Mouse (Mus musculus): ENCODE results near the gene 1520401A03Rik. TPM values are rescaled to one million over a fixed set of nuclear protein-coding genes. Genes with fewer than 3 reads are reported as not detected.

1520401A03Rik gene
- total and polyA plus RNA-seq, 3 experiments, result 0.08 TPM; not detected in 2

DNA sequence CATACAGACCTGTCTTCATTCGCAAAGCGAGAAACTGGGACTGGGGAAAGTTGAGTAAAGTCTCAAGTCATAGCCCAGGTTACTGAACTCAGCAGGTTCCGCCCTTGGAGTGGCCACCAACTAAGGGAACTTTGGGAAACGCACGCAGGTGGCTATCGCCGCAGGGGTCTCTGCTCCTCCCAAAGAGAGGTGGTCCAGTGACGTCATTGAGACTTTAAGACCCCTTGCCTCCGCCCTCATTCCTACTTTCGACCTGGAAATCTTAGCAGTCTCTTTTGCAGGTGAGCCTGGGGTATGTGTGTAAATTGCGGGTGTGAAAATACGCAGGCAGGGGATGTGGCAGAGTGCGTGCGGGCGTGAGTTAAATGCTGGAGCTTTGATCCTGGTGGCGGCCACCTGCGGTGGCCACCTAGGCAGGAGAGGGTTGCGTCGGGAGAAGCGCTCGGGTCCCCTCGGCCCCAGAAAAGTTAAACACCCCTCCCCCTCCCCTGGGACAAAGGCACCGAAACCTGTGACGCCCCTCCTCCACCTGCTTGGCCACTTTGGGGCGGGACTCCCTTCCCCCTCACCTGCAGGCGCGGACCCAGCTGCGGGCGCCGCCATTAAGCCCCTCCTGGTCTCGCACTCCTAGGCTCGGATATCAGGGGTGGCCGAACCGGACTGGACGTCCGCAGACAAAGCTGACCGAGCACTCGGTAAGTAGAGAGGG lies 43.3 kb downstream of the 1520401A03Rik start, which contains the start of gene Cldn6:
Cldn6 (plus strand) TSS at position 123 of the 709 bp plus-strand sequence.
- H3K27me3 ChIP-seq (replicated peaks), result peaks cover 75% of the 10 kb centered on the region
- no peak within 1 kb of the TSS; the same call in 1 of the 2 replicates for H3K4me2 ChIP-seq (ENCODE audit: insufficient read depth, low read depth, poor library complexity, severe bottlenecking)
- DNase-seq (ENCODE audit: extremely low read depth), result no peak
- H3K79me2 ChIP-seq (replicated peaks; ENCODE audit: control insufficient read depth, extremely low read depth, insufficient read depth, poor library complexity, severe bottlenecking), result no peaks in the 10 kb centered on the region
- in situ Hi-C loops (cut with MboI; ENCODE audit: low pct_ligation_motif_present, low pct_unique_long_range_greater_than_20kb, low sequenced_read_pairs), result loop anchor here (10.0 kb wide), 1 partner anchor 46 kb away; the partner anchor contains the start of genes 1520401A03Rik and Pkmyt1
- TF ChIP-seq ZKSCAN1 (IDR thresholded peaks at IDR 0.05; ENCODE audit: borderline replicate concordance, low read depth, low read length), result no peak
- no peak for TF ChIP-seq MEF2A (IDR thresholded peaks at IDR 0.05; ENCODE audit: borderline replicate concordance, low read depth, low read length)
- no peak for TF ChIP-seq CHD2 (IDR thresholded peaks at IDR 0.05; ENCODE audit: low read length)
- TF ChIP-seq ZMIZ1 (IDR thresholded peaks at IDR 0.05; ENCODE audit: low read depth, low read length), result no peak
- TF ChIP-seq KAT2A (IDR thresholded peaks at IDR 0.05; ENCODE audit: insufficient replicate concordance, low read length), result no peak
- no peaks in the 10 kb centered on the region for H3K36me3 ChIP-seq (replicated peaks in 1 of 2; ENCODE audit: control insufficient read depth in 1 of 2, insufficient read depth in 1 of 2, low read length in 1 of 2)
- dilution Hi-C loops (cut with MboI; ENCODE audit: extremely low pct_ligation_motif_present, extremely low pct_unique_long_range_greater_than_20kb, low sequenced_read_pairs), result no loop called here
- H3K9ac ChIP-seq (ENCODE audit: insufficient read depth, low read depth), result no peak within 1 kb of the TSS
- H3K9me3 ChIP-seq (replicated peaks; ENCODE audit: low read length), result no peaks in the 10 kb centered on the region
- H3K4me1 ChIP-seq (ENCODE audit: control insufficient read depth in 1 of 2, insufficient read depth in 2 of 2), result peaks cover 18 to 41% of the 10 kb centered on the region in 2 experiments
- H3K27ac ChIP-seq (ENCODE audit: insufficient read depth, low read depth), result no peak within 1 kb of the TSS
- H3K4me3 ChIP-seq (replicated peaks in 1 of 3; ENCODE audit: low read depth in 2 of 3, low read length in 2 of 3, poor library complexity in 1 of 3), result no peak within 1 kb of the TSS

DNA sequence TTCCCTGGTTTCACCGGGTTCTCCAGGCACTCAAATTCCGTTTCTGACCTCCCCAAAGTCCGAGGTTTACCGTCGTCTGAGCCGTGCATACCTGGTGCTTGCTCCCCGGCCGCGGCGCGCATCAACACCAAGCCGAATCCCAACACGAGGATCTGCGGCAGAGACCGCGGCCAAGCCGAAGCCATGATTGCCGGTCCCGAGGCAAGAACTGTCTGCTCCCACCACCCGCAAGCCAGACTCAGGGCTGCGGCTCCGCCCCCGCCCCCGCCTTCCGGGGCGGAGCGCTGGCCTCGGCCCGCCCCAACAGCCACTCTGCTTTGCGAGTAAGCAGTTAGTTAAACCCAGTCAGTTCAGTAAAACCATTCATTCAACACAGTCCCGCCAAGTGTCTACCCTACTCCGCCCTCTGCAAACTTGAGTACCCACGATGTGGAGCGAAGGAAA lies 45.3 kb downstream of the 1520401A03Rik start, which contains the start of gene Tnfrsf12a:
Tnfrsf12a (minus strand) TSS at position 233 of the 444 bp plus-strand sequence.
- peaks cover 54% of the 10 kb centered on the region for H3K27me3 ChIP-seq (replicated peaks)
- DNase-seq (ENCODE audit: extremely low read depth), result peak; percentile 76
- dilution Hi-C loops (cut with MboI; ENCODE audit: extremely low pct_ligation_motif_present, extremely low pct_unique_long_range_greater_than_20kb, low sequenced_read_pairs), result no loop called here
- peak within 1 kb of the TSS; percentile 51 to 73 (median 66) for H3K4me3 ChIP-seq (replicated peaks in 1 of 3; ENCODE audit: low read depth in 2 of 3, low read length in 2 of 3, poor library complexity in 1 of 3)
- H3K36me3 ChIP-seq (replicated peaks in 1 of 2; ENCODE audit: control insufficient read depth in 1 of 2, insufficient read depth in 1 of 2, low read length in 1 of 2), result no peaks in the 10 kb centered on the region
- peaks cover 14 to 42% of the 10 kb centered on the region in 2 experiments for H3K4me1 ChIP-seq (ENCODE audit: control insufficient read depth in 1 of 2, insufficient read depth in 2 of 2)
- in situ Hi-C loops (cut with MboI; ENCODE audit: low pct_ligation_motif_present, low pct_unique_long_range_greater_than_20kb, low sequenced_read_pairs), result loop anchor here (10.0 kb wide), 1 partner anchor 48 kb away; the partner anchor contains the start of genes 1520401A03Rik and Pkmyt1
- H3K79me2 ChIP-seq (replicated peaks; ENCODE audit: control insufficient read depth, extremely low read depth, insufficient read depth, poor library complexity, severe bottlenecking), result no peaks in the 10 kb centered on the region
- H3K9ac ChIP-seq (ENCODE audit: insufficient read depth, low read depth), result peak within 1 kb of the TSS; percentile 39
- no peaks in the 10 kb centered on the region for H3K9me3 ChIP-seq (replicated peaks; ENCODE audit: low read length)
- H3K4me2 ChIP-seq (ENCODE audit: insufficient read depth, low read depth, poor library complexity, severe bottlenecking), result peak within 1 kb of the TSS; percentile 69
- TF ChIP-seq UBTF (IDR thresholded peaks at IDR 0.05; ENCODE audit: low read depth, low read length) (no peak), BHLHE40 (IDR thresholded peaks at IDR 0.05; ENCODE audit: low read depth, low read length) (no peak), POLR2A (IDR thresholded peaks at IDR 0.05; ENCODE audit: low read depth, low read length) (peak; percentile 92), RCOR1 (conservative IDR thresholded peaks at IDR 0.05; ENCODE audit: low read depth, low read length) (no peak), SMC3 (IDR thresholded peaks at IDR 0.05; ENCODE audit: low read depth, low read length) (no peak), CTCF (conservative IDR thresholded peaks at IDR 0.05 in 1 of 2, IDR thresholded peaks at IDR 0.05 in 1 of 2; ENCODE audit: low read depth in 2 of 2, low read length in 2 of 2) (no peak), MAX (IDR thresholded peaks at IDR 0.05; ENCODE audit: low read length) (no peak), MAFK (IDR thresholded peaks at IDR 0.05; ENCODE audit: insufficient replicate concordance, low read length) (no peak), ETS1 (conservative IDR thresholded peaks at IDR 0.05; ENCODE audit: low read depth, low read length) (no peak), GABPA (IDR thresholded peaks at IDR 0.05; ENCODE audit: insufficient replicate concordance, low read depth, low read length) (no peak), USF1 (IDR thresholded peaks at IDR 0.05; ENCODE audit: low read depth, low read length) (no peak), MXI1 (IDR thresholded peaks at IDR 0.05; ENCODE audit: low read depth, low read length) (peak; percentile 36; the same call in 1 of the 2 replicates), EP300 (IDR thresholded peaks at IDR 0.05; ENCODE audit: low read length) (no peak), CHD1 (IDR thresholded peaks at IDR 0.05; ENCODE audit: low read depth, low read length) (no peak), TCF12 (IDR thresholded peaks at IDR 0.05; ENCODE audit: low read depth, low read length) (peak; percentile 84), RAD21 (IDR thresholded peaks at IDR 0.05; ENCODE audit: low read depth, low read length) (no peak), KAT2A (IDR thresholded peaks at IDR 0.05; ENCODE audit: insufficient replicate concordance, low read length) (no peak), PAX5 (IDR thresholded peaks at IDR 0.05; ENCODE audit: low read length) (no peak), NRF1 (IDR thresholded peaks at IDR 0.05; ENCODE audit: low read depth, low read length) (no peak), TBP (conservative IDR thresholded peaks at IDR 0.05; ENCODE audit: low read depth, low read length) (peak; percentile 67; the same call in 1 of the 2 replicates), JUN (IDR thresholded peaks at IDR 0.05; ENCODE audit: insufficient read depth, low read depth, low read length) (no peak), E2F4 (IDR thresholded peaks at IDR 0.05; ENCODE audit: insufficient replicate concordance, low read depth, low read length) (0 out of 2 replicates have a peak, but pooled peaks have one; percentile 34), IRF4 (IDR thresholded peaks at IDR 0.05; ENCODE audit: low read depth, low read length) (no peak), USF2 (conservative IDR thresholded peaks at IDR 0.05; ENCODE audit: low read depth, low read length) (no peak), ZMIZ1 (IDR thresholded peaks at IDR 0.05; ENCODE audit: low read depth, low read length) (peak; percentile 88; the same call in 1 of the 2 replicates), ELF1 (IDR thresholded peaks at IDR 0.05; ENCODE audit: low read depth, low read length) (peak; percentile 64; the same call in 1 of the 2 replicates), NELFE (IDR thresholded peaks at IDR 0.05; ENCODE audit: low read depth, low read length) (peak; percentile 79)
- H3K27ac ChIP-seq (ENCODE audit: insufficient read depth, low read depth), result no peak within 1 kb of the TSS

All from CH12.LX (cell line).